Mouse (Mus musculus): ENCODE results near the gene Prg2.

GRCm38 (mm10) chr2:84987930-84988329 lies 7.7 kb downstream of the Prg2 start, which contains the start of gene Prg3:
- no peak for TF ChIP-seq CTCF (IDR thresholded peaks at IDR 0.05; ENCODE audit: control insufficient read depth, insufficient read depth, insufficient read length)
- no peak for TF ChIP-seq MYOG (IDR thresholded peaks at IDR 0.05; ENCODE audit: control insufficient read depth, extremely low read depth, insufficient read length)
- no peak for TF ChIP-seq CEBPB (IDR thresholded peaks at IDR 0.05; ENCODE audit: low read depth)
- TF ChIP-seq USF1 (IDR thresholded peaks at IDR 0.05; ENCODE audit: low read depth), result no peak
- no peak for TF ChIP-seq MYOD1 (IDR thresholded peaks at IDR 0.05; ENCODE audit: control insufficient read depth, insufficient read length, low read depth)
- TF ChIP-seq MAX (IDR thresholded peaks at IDR 0.05), result no peak

All from C2C12 (cell line).